Mouse (Mus musculus) MEL (cell line): Measurements from ENCODE around the gene Mrpl53. TPM values are rescaled to one million over a fixed set of nuclear protein-coding genes. Genes with fewer than 3 reads are reported as not detected.

Experiments used
- DNase-seq: peaks from one replicate; pipeline ENCODE4 v3.0.0; 2011; ENCODE audit warnings: low read depth, low spot score
- H3K27ac ChIP-seq: 2 replicates; pipeline ENCODE4 v1.5.1; 2012; ENCODE audit warnings: low read depth, mild to moderate bottlenecking, control low read depth, low read length, moderate library complexity; ENCODE audit not compliant: control insufficient read depth
- H3K27me3 ChIP-seq, 2 experiments: fragments of 150-350 bp in 1 of 2; sonication (generic) in 1 of 2; 2 replicates each; pipeline ENCODE4 v1.6.1; 2012; ENCODE audit warnings: low read length in 2 of 2, mild to moderate bottlenecking in 2 of 2, improper control_type of control experiment in 1 of 2, moderate library complexity in 1 of 2; ENCODE audit not compliant: insufficient read depth in 2 of 2, control insufficient read depth in 1 of 2
- H3K36me3 ChIP-seq, 2 experiments: 2 replicates each; pipeline ENCODE4 v1.6.1; 2012 to 2014; ENCODE audit warnings: low read length in 2 of 2, improper control_type of control experiment in 1 of 2, inconsistent platforms in 1 of 2, mild to moderate bottlenecking in 1 of 2; ENCODE audit not compliant: insufficient read depth in 2 of 2, control insufficient read depth in 1 of 2
- H3K4me1 ChIP-seq, 2 experiments: fragments of 150-350 bp in 1 of 2; sonication (generic) in 1 of 2; 2 replicates each; pipeline ENCODE4 v1.6.1; 2012; ENCODE audit warnings: low read length in 2 of 2, improper control_type of control experiment in 1 of 2, mild to moderate bottlenecking in 1 of 2; ENCODE audit not compliant: insufficient read depth in 2 of 2, control insufficient read depth in 1 of 2
- H3K4me3 ChIP-seq, 2 experiments: fragments of 150-350 bp in 1 of 2; sonication (generic) in 1 of 2; 2 replicates each; pipeline ENCODE4 v1.5.1; 2012; ENCODE audit warnings: low read depth in 2 of 2, low read length in 2 of 2, mild to moderate bottlenecking in 2 of 2, moderate library complexity in 2 of 2, control low read depth in 1 of 2, improper control_type of control experiment in 1 of 2; ENCODE audit not compliant: control insufficient read depth in 1 of 2, insufficient read depth in 1 of 2
- H3K79me2 ChIP-seq: 2 replicates; pipeline ENCODE4 v1.6.1; 2012; ENCODE audit warnings: mild to moderate bottlenecking, low read length, moderate library complexity; ENCODE audit not compliant: control insufficient read depth, poor library complexity, insufficient read depth
- H3K9ac ChIP-seq: 2 replicates; pipeline ENCODE4 v1.6.1; 2012; ENCODE audit warnings: low read depth, mild to moderate bottlenecking, control low read depth, low read length, moderate library complexity; ENCODE audit not compliant: control insufficient read depth, poor library complexity, severe bottlenecking
- H3K9me3 ChIP-seq: fragments of 150-350 bp; sonication (generic); replicated peaks from 2 replicates; pipeline ENCODE4 v1.6.1; 2012; ENCODE audit warnings: mild to moderate bottlenecking, low read length, improper control_type of control experiment, moderate library complexity; ENCODE audit not compliant: insufficient read depth
- CHD1 ChIP-seq: IDR thresholded peaks from 2 replicates; pipeline ENCODE4 v1.6.1; 2012; ENCODE audit warnings: low read depth, mild to moderate bottlenecking, inconsistent platforms, low read length, improper control_type of control experiment
- CHD2 ChIP-seq: IDR thresholded peaks from 2 replicates; pipeline ENCODE4 v1.6.1; 2011; ENCODE audit warnings: low read length, improper control_type of control experiment
- CTCF ChIP-seq, 3 experiments: IDR thresholded peaks in 2 of 3; conservative IDR thresholded peaks in 1 of 3; 2 replicates each; pipeline ENCODE4 v1.5.1; 2011 to 2012; ENCODE audit warnings: low read length in 3 of 3, low read depth in 2 of 3, mild to moderate bottlenecking in 2 of 3, improper control_type of control experiment in 1 of 3, inconsistent platforms in 1 of 3, mixed read lengths in 1 of 3, moderate library complexity in 1 of 3; ENCODE audit not compliant: control insufficient read depth in 1 of 3, insufficient read depth in 1 of 3, poor library complexity in 1 of 3, severe bottlenecking in 1 of 3
- E2F4 ChIP-seq: IDR thresholded peaks from 2 replicates; pipeline ENCODE4 v1.6.1; 2011; ENCODE audit warnings: low read depth, low read length, improper control_type of control experiment, borderline replicate concordance
- EP300 ChIP-seq, 2 experiments: IDR thresholded peaks; 2 replicates each; pipeline ENCODE4 v1.6.1; 2011; ENCODE audit warnings: improper control_type of control experiment in 2 of 2, low read length in 2 of 2, low read depth in 1 of 2, mild to moderate bottlenecking in 1 of 2
- GABPA ChIP-seq: IDR thresholded peaks from 2 replicates; pipeline ENCODE4 v1.6.1; 2012; ENCODE audit warnings: low read depth, mild to moderate bottlenecking, inconsistent platforms, low read length, improper control_type of control experiment, moderate library complexity
- HCFC1 ChIP-seq: IDR thresholded peaks from 2 replicates; pipeline ENCODE4 v1.6.1; 2012; ENCODE audit warnings: low read depth, mild to moderate bottlenecking, inconsistent platforms, low read length, improper control_type of control experiment, moderate library complexity
- JUND ChIP-seq: IDR thresholded peaks from 2 replicates; pipeline ENCODE4 v1.6.1; 2011; ENCODE audit warnings: low read depth, mild to moderate bottlenecking, improper control_type of control experiment, low read length
- KAT2A ChIP-seq: conservative IDR thresholded peaks from 2 replicates; pipeline ENCODE4 v1.6.1; 2012; ENCODE audit warnings: low read depth, low read length, improper control_type of control experiment, inconsistent platforms
- MAFK ChIP-seq: IDR thresholded peaks from 2 replicates; pipeline ENCODE4 v1.6.1; 2011; ENCODE audit warnings: low read depth, mild to moderate bottlenecking, low read length, improper control_type of control experiment, borderline replicate concordance
- MAX ChIP-seq: IDR thresholded peaks from 2 replicates; pipeline ENCODE4 v1.6.1; 2011; ENCODE audit warnings: low read length, improper control_type of control experiment
- MAZ ChIP-seq: IDR thresholded peaks from 2 replicates; pipeline ENCODE4 v1.6.1; 2012; ENCODE audit warnings: low read depth, mild to moderate bottlenecking, inconsistent platforms, low read length, improper control_type of control experiment
- MEF2A ChIP-seq: IDR thresholded peaks from 2 replicates; pipeline ENCODE4 v1.6.1; 2014; ENCODE audit warnings: low read depth, mild to moderate bottlenecking, inconsistent platforms, low read length, improper control_type of control experiment; ENCODE audit not compliant: poor library complexity, insufficient replicate concordance, severe bottlenecking; ENCODE audit errors: extremely low read depth
- MXI1 ChIP-seq: IDR thresholded peaks from 2 replicates; pipeline ENCODE4 v1.6.1; 2011; ENCODE audit warnings: mild to moderate bottlenecking, low read depth, low read length, improper control_type of control experiment
- NELFE ChIP-seq: IDR thresholded peaks from 2 replicates; pipeline ENCODE4 v1.6.1; 2011; ENCODE audit warnings: low read depth, low read length, improper control_type of control experiment
- POLR2AphosphoS5 ChIP-seq: IDR thresholded peaks from 2 replicates; pipeline ENCODE4 v1.6.1; 2012; ENCODE audit warnings: low read depth, borderline replicate concordance, mild to moderate bottlenecking, inconsistent platforms, low read length, moderate library complexity, mixed read lengths
- RAD21 ChIP-seq: IDR thresholded peaks from 2 replicates; pipeline ENCODE4 v1.6.1; 2011; ENCODE audit warnings: mild to moderate bottlenecking, low read depth, low read length, improper control_type of control experiment
- SIN3A ChIP-seq: IDR thresholded peaks from 2 replicates; pipeline ENCODE4 v1.6.1; 2012; ENCODE audit warnings: low read length, improper control_type of control experiment, inconsistent platforms
- SMC3 ChIP-seq: IDR thresholded peaks from 2 replicates; pipeline ENCODE4 v1.6.1; 2011; ENCODE audit warnings: low read depth, low read length, improper control_type of control experiment
- TAL1 ChIP-seq: IDR thresholded peaks from 2 replicates; pipeline ENCODE4 v1.6.1; 2012; ENCODE audit warnings: mild to moderate bottlenecking, inconsistent platforms, low read length, moderate library complexity, mixed read lengths
- UBTF ChIP-seq: IDR thresholded peaks from 2 replicates; pipeline ENCODE4 v1.6.1; 2012; ENCODE audit warnings: low read depth, mild to moderate bottlenecking, inconsistent platforms, low read length, improper control_type of control experiment, moderate library complexity, borderline replicate concordance; ENCODE audit not compliant: insufficient read depth
- USF2 ChIP-seq, 2 experiments: IDR thresholded peaks; 2 replicates each; pipeline ENCODE4 v1.6.1; 2011 to 2012; ENCODE audit warnings: improper control_type of control experiment in 2 of 2, low read length in 2 of 2, borderline replicate concordance in 1 of 2, inconsistent platforms in 1 of 2, low read depth in 1 of 2, mild to moderate bottlenecking in 1 of 2; ENCODE audit not compliant: insufficient read depth in 1 of 2
- ZC3H11A ChIP-seq: IDR thresholded peaks from 2 replicates; pipeline ENCODE4 v1.6.1; 2012; ENCODE audit warnings: low read depth, mild to moderate bottlenecking, inconsistent platforms, low read length, improper control_type of control experiment
- ZKSCAN1 ChIP-seq: IDR thresholded peaks from 2 replicates; pipeline ENCODE4 v1.6.1; 2012; ENCODE audit warnings: low read depth, mild to moderate bottlenecking, inconsistent platforms, low read length, improper control_type of control experiment, moderate library complexity
- ZMIZ1 ChIP-seq: IDR thresholded peaks from 2 replicates; pipeline ENCODE4 v1.6.1; 2012; ENCODE audit warnings: low read depth, mild to moderate bottlenecking, inconsistent platforms, low read length, improper control_type of control experiment, moderate library complexity
- ZNF384 ChIP-seq: IDR thresholded peaks from 2 replicates; pipeline ENCODE4 v1.6.1; 2012; ENCODE audit warnings: low read depth, mild to moderate bottlenecking, inconsistent platforms, low read length, improper control_type of control experiment
- polyA plus RNA-seq, 2 experiments: library from polyadenylated mRNA; stranded (reverse) in 1 of 2; unstranded in 1 of 2; fragments of >175 nt in 1 of 2; fragments of >200 nt in 1 of 2; gene quantifications; 2 replicates each; pipeline versions ENCODE4 v1.2.1 to v1.2.4; 2012; ENCODE audit warnings: low replicate concordance in 2 of 2, low read depth in 1 of 2; ENCODE audit not compliant: insufficient read length in 2 of 2, insufficient read depth in 1 of 2, missing spikeins in 1 of 2
- total RNA-seq: library from RNA; depleted of rRNA; stranded (reverse); fragments of 300-350 nt; gene quantifications from 2 replicates; pipeline ENCODE4 v1.2.3, GENCODE M21; 2012

The Mrpl53 gene
- total and polyA plus RNA-seq, 3 experiments = 63.8 to 91.3 TPM; not detected in 1

- no peak for TF ChIP-seq ZMIZ1
- TF ChIP-seq ZKSCAN1 = no peak
These were observed 5.7 kb upstream of the Mrpl53 start (continued) for GRCm38 (mm10) chr6:83103130-83103650.

- Histone ChIP-seq H3K4me1 (peaks cover 0 to 7% of the 10 kb centered on the region in 2 experiments; a peak in 3 of 4 replicates), H3K9ac (no peak overlapping the region)
These were observed 4.7 kb upstream of the Mrpl53 start for GRCm38 (mm10) chr6:83104158-83104557.

GRCm38 (mm10) chr6:83107566-83108400 is 1.1 kb upstream of the Mrpl53 start:
- Histone ChIP-seq H3K27me3 (no peaks in the 10 kb centered on the region), H3K4me3 (peak overlapping the region; percentile 79 to 93), H3K27ac (no peak overlapping the region), H3K9me3 (no peaks in the 10 kb centered on the region), H3K36me3 (peaks cover 1 to 10% of the 10 kb centered on the region in 2 experiments; a peak in 3 of 4 replicates), H3K79me2 (peaks cover 12% of the 10 kb centered on the region), H3K9ac (peak overlapping the region; percentile 86), H3K4me1 (no peaks in the 10 kb centered on the region; a peak in 2 of 4 replicates)
- TF ChIP-seq MAZ (no peak; the same call in 1 of the 2 replicates), MAX (0 out of 2 replicates have a peak, but pooled peaks have one; percentile 14), CHD1 (no peak), TAL1 (no peak), SIN3A (0 out of 2 replicates have a peak, but pooled peaks have one; percentile 32), MEF2A (0 out of 2 replicates have a peak, but pooled peaks have one; percentile 11), SMC3 (peak; percentile 64), MAFK (no peak), USF2 (IDR thresholded peaks at IDR 0.05; ENCODE audit: borderline replicate concordance in 1 of 2, insufficient read depth in 1 of 2, low read depth in 1 of 2, low read length in 2 of 2) (no peak), ZC3H11A (peak; percentile 49; the same call in 1 of the 2 replicates), NELFE (no peak), CTCF (IDR thresholded peaks at IDR 0.05 in 2 of 3, conservative IDR thresholded peaks at IDR 0.05 in 1 of 3; ENCODE audit: control insufficient read depth in 1 of 3, insufficient read depth in 1 of 3, low read depth in 2 of 3, low read length in 3 of 3, poor library complexity in 1 of 3, severe bottlenecking in 1 of 3) (peak; percentile 85 to 94 (median 93)), MXI1 (peak; percentile 5; the same call in 1 of the 2 replicates), HCFC1 (0 out of 2 replicates have a peak, but pooled peaks have one; percentile 24), RAD21 (peak; percentile 61)
- DNase-seq = peak; percentile 84

More at GRCm38 (mm10) chr6:83104158-83104557, 4.7 kb upstream of the Mrpl53 start:
- Histone ChIP-seq H3K79me2 (peaks cover 16% of the 10 kb centered on the region), H3K36me3 (peaks cover 1 to 8% of the 10 kb centered on the region in 2 experiments; a peak in 3 of 4 replicates), H3K4me3 (no peak overlapping the region), H3K9me3 (no peaks in the 10 kb centered on the region), H3K27ac (no peak overlapping the region), H3K27me3 (no peaks in the 10 kb centered on the region)
- TF ChIP-seq ZKSCAN1 = no peak
- no peak for TF ChIP-seq UBTF
- TF ChIP-seq MAZ = no peak
- no peak for TF ChIP-seq GABPA
- TF ChIP-seq JUND = no peak
- TF ChIP-seq KAT2A = no peak
- TF ChIP-seq HCFC1 = no peak
- no peak for TF ChIP-seq E2F4
- no peak for TF ChIP-seq RAD21
- no peak for TF ChIP-seq CHD2
- TF ChIP-seq CHD1 = no peak
- no peak for TF ChIP-seq POLR2AphosphoS5
- TF ChIP-seq ZNF384 = no peak
- no peak for TF ChIP-seq USF2 (IDR thresholded peaks at IDR 0.05; ENCODE audit: borderline replicate concordance in 1 of 2, insufficient read depth in 1 of 2, low read depth in 1 of 2, low read length in 2 of 2)
- TF ChIP-seq EP300 (IDR thresholded peaks at IDR 0.05; ENCODE audit: low read depth in 1 of 2, low read length in 2 of 2) = no peak
- no peak for TF ChIP-seq ZMIZ1
- DNase-seq = no peak
